Mouse (Mus musculus) kidney, embryonic 16.5 days (tissue): ENCODE results near the gene Gucd1. TPM values are rescaled to one million over a fixed set of nuclear protein-coding genes. Genes with fewer than 3 reads are reported as not detected.

Experiments
- ATAC-seq: fragments of 200-750 bp; cut with Nextera tagmentation; 2 replicates; pipeline ENCODE4 v1.8.0; 2017; ENCODE audit warnings: moderate TSS enrichment; ENCODE audit not compliant: low FRiP score, low TSS enrichment
- H3K27ac ChIP-seq: fragments of 300-500 bp; sonication (generic); 2 replicates; pipeline ENCODE4 v1.5.1; 2014; ENCODE audit warnings: low read length
- H3K27me3 ChIP-seq: fragments of 300-500 bp; sonication (generic); 2 replicates; pipeline ENCODE4 v1.6.1; 2014; ENCODE audit warnings: low read length, control low read depth, mixed read lengths; ENCODE audit not compliant: insufficient read depth
- H3K36me3 ChIP-seq: fragments of 300-500 bp; sonication (generic); 2 replicates; pipeline ENCODE4 v1.6.1; 2014; ENCODE audit warnings: low read length, control low read depth, mixed read lengths; ENCODE audit not compliant: insufficient read depth
- H3K4me1 ChIP-seq: fragments of 300-500 bp; sonication (generic); 2 replicates; pipeline ENCODE4 v1.6.1; 2014; ENCODE audit warnings: low read length, control low read depth, mixed read lengths; ENCODE audit not compliant: insufficient read depth
- H3K4me2 ChIP-seq: fragments of 300-500 bp; sonication (generic); replicated peaks from 2 replicates; pipeline ENCODE4 v1.6.1; 2014; ENCODE audit warnings: low read depth, low read length
- H3K4me3 ChIP-seq: fragments of 300-500 bp; sonication (generic); 2 replicates; pipeline ENCODE4 v1.5.1; 2014; ENCODE audit warnings: mild to moderate bottlenecking, low read length
- H3K9ac ChIP-seq: fragments of 300-500 bp; sonication (generic); replicated peaks from 2 replicates; pipeline ENCODE4 v1.6.1; 2014; ENCODE audit warnings: low read length
- H3K9me3 ChIP-seq: fragments of 300-500 bp; sonication (generic); 2 replicates; pipeline ENCODE4 v1.6.1; 2016; ENCODE audit warnings: low read length, control low read depth
- WGBS: fragments of 180-500 bp; shearing (Covaris S2); extraction: QIAGEN DNeasy Blood & Tissue Kit; methylation state at CpG from one replicate; pipeline ENCODE4 v1.1.7; 2014; 5-methylcytosine and 5-hydroxymethylcytosine counted together
- polyA plus RNA-seq: library from polyadenylated mRNA; unstranded; fragments of >200 nt; fragmentation: Nextera tagmentation; extraction: Ambion mirVana; gene quantifications from 2 replicates; pipeline ENCODE4 v1.2.1, GENCODE M21; 2015

Gene Gucd1
- polyA plus RNA-seq, 1 experiment from 2014 or later = 53.4 TPM

DNA sequence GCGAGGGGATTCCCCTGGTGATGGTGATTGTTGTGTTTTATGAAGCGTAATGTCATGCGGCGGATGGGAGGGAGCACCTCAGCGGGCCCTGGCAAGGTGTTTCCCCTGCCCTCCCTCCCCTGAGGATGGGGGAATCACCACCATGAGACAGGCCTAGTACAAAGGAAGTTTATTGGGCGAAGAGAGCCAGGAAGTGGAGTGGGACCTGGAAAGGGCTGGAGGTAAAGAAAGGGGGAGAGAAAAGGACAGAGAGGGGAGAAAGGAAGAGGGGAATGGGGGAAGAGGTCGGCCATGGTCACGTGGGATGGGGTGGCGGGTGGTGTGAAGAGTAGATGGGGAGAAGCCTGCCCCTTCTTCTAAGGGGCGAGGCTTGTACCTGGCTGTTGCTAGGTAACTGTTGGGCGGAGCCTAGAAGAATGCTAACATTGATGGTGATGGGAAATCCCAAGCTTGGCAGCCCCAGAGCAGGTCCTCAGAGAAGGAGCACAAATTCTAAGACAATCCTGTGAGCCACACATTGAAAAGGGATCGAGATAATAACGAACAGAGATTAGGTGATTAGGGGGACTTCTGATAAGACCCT is 71.2 kb downstream of the Gucd1 start:
- Histone ChIP-seq H3K36me3 (no peaks in the 10 kb centered on the region), H3K27ac (peak overlapping the region; percentile 54; the same call in 1 of the 2 replicates), H3K4me2 (no peak overlapping the region), H3K4me1 (peaks cover 33% of the 10 kb centered on the region), H3K9me3 (no peaks in the 10 kb centered on the region), H3K4me3 (no peak overlapping the region), H3K27me3 (no peaks in the 10 kb centered on the region), H3K9ac (no peak overlapping the region)
- 67% methylated on average over 13 of the region's 13 CpGs for WGBS
- peak; percentile 41 for ATAC-seq

DNA sequence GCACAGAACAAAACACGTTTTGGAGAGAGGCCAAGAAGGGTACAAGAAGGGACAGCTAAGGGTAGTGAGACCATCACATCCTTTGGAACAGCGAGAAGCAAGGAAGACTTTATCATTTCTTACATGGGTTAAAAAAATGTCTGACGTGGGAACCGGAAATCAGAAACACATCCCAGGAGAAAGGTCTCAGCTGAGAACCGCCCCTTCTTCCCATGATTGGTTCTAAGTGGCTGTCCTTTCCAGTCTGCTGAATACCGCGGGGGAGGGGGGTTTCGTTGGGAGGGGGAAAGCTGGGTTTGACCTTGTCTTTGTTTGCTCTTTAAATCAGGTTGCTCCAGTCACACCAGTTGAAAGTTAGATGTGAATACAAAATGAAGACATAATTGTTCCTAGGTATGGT is 72.7 kb downstream of the Gucd1 start:
- Histone ChIP-seq H3K27ac (peak overlapping the region; percentile 13; the same call in 1 of the 2 replicates), H3K4me2 (no peak overlapping the region), H3K4me1 (peaks cover 21% of the 10 kb centered on the region), H3K9ac (no peak overlapping the region), H3K36me3 (no peaks in the 10 kb centered on the region), H3K27me3 (no peaks in the 10 kb centered on the region), H3K4me3 (no peak overlapping the region), H3K9me3 (no peaks in the 10 kb centered on the region)
- ATAC-seq = no peak
- 39% methylated on average over 8 of the region's 8 CpGs for WGBS

DNA sequence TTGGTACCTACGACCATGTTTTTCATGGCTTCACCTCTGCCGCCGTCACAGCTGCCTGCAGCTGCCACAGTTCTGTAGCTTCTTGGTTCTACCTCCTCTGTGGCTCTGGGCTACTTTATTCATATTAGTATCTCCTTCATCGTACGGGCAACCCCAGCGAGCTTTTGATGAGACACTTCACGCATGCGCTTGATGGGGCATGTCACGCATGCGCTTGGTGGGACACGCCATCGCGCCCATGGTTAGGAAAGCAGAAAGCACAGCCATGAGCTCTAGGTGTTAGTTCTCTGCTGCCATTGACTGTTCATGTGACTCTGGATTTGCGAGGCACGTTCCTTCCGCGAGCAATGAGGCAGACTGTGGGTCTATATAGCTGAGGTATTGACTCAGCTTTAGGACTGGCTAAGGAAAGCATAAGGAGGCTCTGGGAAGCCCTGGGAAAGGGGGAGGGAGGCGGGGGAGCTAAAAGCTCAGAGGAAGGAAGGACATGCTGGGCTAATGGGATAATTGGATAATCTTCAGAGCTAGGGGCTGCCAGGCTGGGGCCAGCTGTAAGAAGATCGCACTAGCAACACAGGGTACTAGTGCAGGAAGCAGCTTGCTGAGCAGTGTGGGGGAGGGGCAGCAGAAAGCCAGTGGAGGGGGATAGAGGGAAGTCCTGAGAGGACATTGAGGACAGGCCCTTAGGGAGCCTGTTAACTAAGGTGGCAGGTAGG is 73.5 kb downstream of the Gucd1 start:
- Histone ChIP-seq H3K27me3 (no peaks in the 10 kb centered on the region), H3K27ac (no peak overlapping the region), H3K4me3 (no peak overlapping the region), H3K4me2 (no peak overlapping the region), H3K36me3 (no peaks in the 10 kb centered on the region), H3K9ac (no peak overlapping the region), H3K4me1 (peaks cover 21% of the 10 kb centered on the region), H3K9me3 (no peaks in the 10 kb centered on the region)
- ATAC-seq = peak; percentile 57; the same call in 1 of the 2 replicates
- WGBS = 61% methylated on average over 19 of the region's 19 CpGs

DNA sequence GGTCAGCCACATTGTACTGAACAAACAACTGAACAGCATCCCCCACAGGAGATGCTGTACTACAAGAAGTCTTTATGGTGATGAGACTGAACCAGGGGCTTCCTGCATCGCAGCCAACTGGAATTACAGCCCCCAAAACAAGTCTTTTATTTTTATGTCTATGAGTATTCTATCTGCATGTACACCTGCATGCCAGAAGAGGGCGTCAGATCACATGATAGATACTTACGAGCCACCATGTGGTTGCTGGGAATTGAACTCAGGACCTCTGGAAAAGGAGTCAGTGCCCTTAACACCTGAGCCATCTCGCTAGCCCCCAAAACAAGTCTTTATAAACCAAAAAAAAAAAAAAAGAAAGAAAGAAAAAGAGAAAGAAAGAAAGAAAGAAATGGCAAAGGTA is 74.8 kb downstream of the Gucd1 start:
- Histone ChIP-seq H3K4me2 (no peak overlapping the region), H3K27ac (no peak overlapping the region), H3K36me3 (no peaks in the 10 kb centered on the region), H3K4me1 (peaks cover 19% of the 10 kb centered on the region), H3K27me3 (no peaks in the 10 kb centered on the region), H3K4me3 (no peak overlapping the region), H3K9me3 (no peaks in the 10 kb centered on the region), H3K9ac (no peak overlapping the region)
- 84% methylated on average over 4 of the region's 4 CpGs for WGBS
- no peak for ATAC-seq

DNA sequence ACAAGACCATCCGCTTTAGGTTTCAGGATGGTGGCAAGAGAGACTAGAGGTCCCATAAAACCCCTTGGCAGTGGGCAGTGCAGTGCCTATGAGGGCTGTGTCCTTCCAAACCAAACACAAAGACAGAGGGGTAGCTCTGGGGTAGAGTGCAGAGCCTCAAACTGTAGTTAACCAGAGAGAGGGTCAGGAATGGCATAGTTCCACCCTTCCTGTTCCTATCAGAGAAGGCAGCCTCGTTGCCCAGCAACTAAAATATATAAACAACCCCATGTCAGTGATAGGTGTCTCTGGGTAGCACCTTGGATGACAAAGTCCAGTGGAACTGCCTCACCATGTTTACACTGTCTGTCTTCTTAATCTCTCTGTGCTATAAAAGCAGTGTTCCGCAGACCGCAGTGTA is 76.0 kb downstream of the Gucd1 start:
- no peaks in the 10 kb centered on the region for H3K9me3 ChIP-seq
- no peak overlapping the region for H3K27ac ChIP-seq
- 83% methylated on average over 4 of the region's 4 CpGs for WGBS
- H3K4me2 ChIP-seq = no peak overlapping the region
- H3K4me3 ChIP-seq = no peak overlapping the region
- H3K27me3 ChIP-seq = no peaks in the 10 kb centered on the region
- H3K9ac ChIP-seq = no peak overlapping the region
- H3K4me1 ChIP-seq = peaks cover 17% of the 10 kb centered on the region
- no peaks in the 10 kb centered on the region for H3K36me3 ChIP-seq
- no peak for ATAC-seq

DNA sequence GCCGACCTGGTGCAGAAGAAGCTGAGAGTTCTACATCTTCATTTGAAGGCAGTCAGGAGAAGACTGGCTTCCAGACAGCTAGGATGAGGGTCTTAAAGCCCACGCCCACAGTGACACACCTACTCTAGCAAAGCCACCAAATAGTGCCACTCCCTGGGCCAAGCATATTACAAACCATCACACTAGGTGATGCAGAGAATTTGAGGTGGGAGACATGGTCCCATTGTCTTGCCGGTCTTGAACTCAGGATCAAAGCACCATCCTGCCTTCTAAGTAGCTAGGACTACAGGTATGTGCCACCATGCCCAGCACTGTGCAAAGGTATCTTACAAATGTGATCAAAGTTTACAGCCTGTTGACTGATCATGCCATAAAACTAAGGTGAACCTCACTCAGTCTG is 77.0 kb downstream of the Gucd1 start:
- H3K27ac ChIP-seq = no peak overlapping the region
- H3K9me3 ChIP-seq = no peaks in the 10 kb centered on the region
- H3K36me3 ChIP-seq = no peaks in the 10 kb centered on the region
- no peak for ATAC-seq
- H3K9ac ChIP-seq = no peak overlapping the region
- no peak overlapping the region for H3K4me3 ChIP-seq
- H3K27me3 ChIP-seq = no peaks in the 10 kb centered on the region
- WGBS = 89% methylated on average over 3 of the region's 3 CpGs
- no peak overlapping the region for H3K4me2 ChIP-seq
- H3K4me1 ChIP-seq = peaks cover 17% of the 10 kb centered on the region

GRCm38 (mm10) chr10:75439211-75439811 is 78.5 kb downstream of the Gucd1 start:
- Histone ChIP-seq H3K4me3 (no peak overlapping the region), H3K27ac (no peak overlapping the region), H3K27me3 (no peaks in the 10 kb centered on the region), H3K4me1 (peaks cover 4% of the 10 kb centered on the region), H3K4me2 (no peak overlapping the region), H3K36me3 (no peaks in the 10 kb centered on the region), H3K9me3 (no peaks in the 10 kb centered on the region), H3K9ac (no peak overlapping the region)
- ATAC-seq = no peak
- 47% methylated on average over 7 of the region's 7 CpGs for WGBS

DNA sequence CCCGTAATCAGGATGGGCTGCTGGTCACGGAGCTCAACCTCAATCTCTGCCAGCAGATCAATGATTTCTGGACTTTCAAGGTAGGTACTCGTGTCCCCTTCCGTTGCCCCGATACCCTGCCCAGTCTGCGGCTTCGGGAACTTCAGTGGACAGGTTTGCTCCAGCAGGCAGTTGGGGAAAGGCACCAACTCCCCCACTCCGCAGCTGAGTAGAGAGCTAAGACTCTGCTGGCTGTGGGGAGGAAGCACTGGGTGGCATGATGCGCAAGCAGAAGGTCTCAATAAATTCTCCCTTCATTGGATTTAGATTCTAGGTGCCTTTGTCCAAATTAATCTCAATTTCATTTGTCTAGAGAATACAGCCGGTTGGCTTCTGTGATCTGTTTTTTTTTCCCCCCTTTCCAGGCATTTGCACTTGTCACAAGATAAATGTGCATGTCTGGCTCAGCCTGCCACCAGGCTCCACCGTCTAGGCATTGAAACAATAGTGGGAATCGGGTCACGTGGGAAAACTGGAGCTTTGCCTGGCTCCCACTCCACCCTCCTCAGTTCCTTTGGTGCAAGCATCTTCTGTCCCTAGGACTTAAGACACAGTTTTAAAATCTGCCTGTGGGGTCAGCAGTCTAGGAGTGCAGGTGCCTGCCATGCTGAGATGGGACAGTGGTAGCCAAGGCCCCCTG is 79.5 kb downstream of the Gucd1 start:
- no peaks in the 10 kb centered on the region for H3K27me3 ChIP-seq
- 45% methylated on average over 13 of the region's 13 CpGs for WGBS
- H3K4me3 ChIP-seq = no peak overlapping the region
- no peak overlapping the region for H3K4me2 ChIP-seq
- no peaks in the 10 kb centered on the region for H3K9me3 ChIP-seq
- no peaks in the 10 kb centered on the region for H3K4me1 ChIP-seq
- ATAC-seq = no peak
- H3K36me3 ChIP-seq = no peaks in the 10 kb centered on the region
- H3K9ac ChIP-seq = no peak overlapping the region
- H3K27ac ChIP-seq = no peak overlapping the region

- no peaks in the 10 kb centered on the region for H3K4me1 ChIP-seq
- H3K4me3 ChIP-seq = no peak overlapping the region
- H3K9me3 ChIP-seq = no peaks in the 10 kb centered on the region
- H3K27ac ChIP-seq = no peak overlapping the region
- H3K36me3 ChIP-seq = no peaks in the 10 kb centered on the region
- H3K27me3 ChIP-seq = no peaks in the 10 kb centered on the region
- 0 out of 2 replicates have a peak, but pooled peaks have one; percentile 20 for ATAC-seq
- no peak overlapping the region for H3K4me2 ChIP-seq
- H3K9ac ChIP-seq = no peak overlapping the region
- 100% methylated on average over 1 of the region's 1 CpGs for WGBS
Observed at GRCm38 (mm10) chr10:75437284-75437683, 80.5 kb downstream of the Gucd1 start.
